Mouse (Mus musculus): ENCODE measurements around the gene Gal3st3. TPM values are rescaled to one million over a fixed set of nuclear protein-coding genes. Genes with fewer than 3 reads are reported as not detected.
A peak's percentile ranks its signal among the peaks of the same experiment; 100 is the strongest.

Gene Gal3st3
- polyA plus RNA-seq (2012): not detected in 2 replicates

DNA sequence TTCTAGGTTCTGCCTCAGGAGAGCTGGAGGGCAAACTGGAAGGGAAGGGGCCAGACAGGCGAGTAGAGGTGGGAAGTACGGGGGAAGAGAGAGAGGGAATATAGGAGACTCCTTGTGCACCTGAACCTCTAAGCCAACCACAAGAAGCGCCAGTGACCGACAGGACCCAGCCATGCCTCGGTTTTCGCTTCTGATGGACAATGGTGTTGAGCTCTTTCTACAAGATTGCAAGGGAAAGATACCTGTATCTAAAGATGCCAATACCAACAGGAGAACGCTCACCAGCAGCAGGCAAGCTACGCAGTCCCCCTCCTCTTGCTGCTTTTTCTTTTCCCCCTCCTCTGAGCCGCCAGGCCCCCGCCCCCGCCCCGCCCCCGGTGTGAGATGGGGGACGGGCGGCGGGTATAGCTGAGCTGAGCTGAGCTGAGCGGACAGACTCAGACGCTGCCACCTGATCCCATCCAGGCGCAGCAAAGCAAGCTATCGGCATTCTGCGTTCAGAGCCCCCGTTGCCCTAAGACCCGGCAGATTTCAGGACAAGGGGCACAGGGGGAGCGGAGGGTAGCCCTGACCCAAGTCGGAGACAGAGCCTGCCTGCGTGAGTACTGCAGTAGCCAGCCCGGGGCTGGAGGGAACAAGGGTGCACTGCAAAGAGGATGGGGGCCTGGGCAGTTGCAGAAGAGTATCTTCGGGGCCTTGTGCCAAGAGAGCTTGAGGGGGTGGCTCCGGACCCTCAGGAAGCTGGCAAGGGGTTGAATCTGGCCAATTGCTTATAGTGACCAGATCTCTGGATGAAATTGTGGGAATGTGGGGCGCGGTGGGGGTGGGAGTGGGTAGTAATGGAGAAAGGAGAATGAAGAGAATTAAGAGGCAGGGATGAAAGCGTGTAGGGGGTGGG, at the start of gene Gal3st3:
Gene Gal3st3 (plus strand): TSS at position 429 of the 898 bp plus-strand sequence.
- H3K27me3 ChIP-seq (ENCODE audit: control insufficient read depth): peaks cover 39% of the 10 kb centered on the region
- H3K4me3 ChIP-seq (replicated peaks): no peak within 1 kb of the TSS
- peaks cover 12% of the 10 kb centered on the region for H3K36me3 ChIP-seq (ENCODE audit: control insufficient read depth)
- no peaks in the 10 kb centered on the region for H3K9me3 ChIP-seq (ENCODE audit: control insufficient read depth, low read length)
- peaks cover 33% of the 10 kb centered on the region for H3K4me1 ChIP-seq (ENCODE audit: control insufficient read depth)
- no peak for TF ChIP-seq TAL1 (IDR thresholded peaks at IDR 0.05; ENCODE audit: low read length)
- TF ChIP-seq GATA1 (IDR thresholded peaks at IDR 0.05; ENCODE audit: low read length): no peak

DNA sequence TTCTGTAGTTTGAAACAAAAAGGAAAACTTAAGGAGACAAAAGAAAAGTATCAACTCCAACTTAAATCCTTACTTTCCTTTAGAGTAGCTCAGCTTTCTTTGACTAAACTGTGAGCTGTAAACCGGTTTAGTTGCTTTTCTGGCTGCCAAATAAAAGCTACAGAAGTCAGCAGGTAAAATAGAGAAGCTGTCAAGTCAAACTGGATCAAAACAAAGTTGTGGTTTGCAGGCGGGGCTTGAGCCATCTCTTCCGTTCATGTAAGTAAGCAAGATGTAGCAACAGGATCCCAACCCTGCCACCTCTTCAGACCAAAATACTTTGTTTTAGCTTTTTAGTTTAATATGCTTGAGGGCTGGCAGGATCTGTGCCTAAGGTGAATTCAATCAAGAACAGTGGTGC, 41.0 kb upstream of the Gal3st3 start:
- Histone ChIP-seq H3K4me3 (replicated peaks) (no peak overlapping the region), H3K4me1 (ENCODE audit: control insufficient read depth) (peaks cover 10% of the 10 kb centered on the region)
- TF ChIP-seq GATA1 (IDR thresholded peaks at IDR 0.05; ENCODE audit: low read length): no peak
- TF ChIP-seq TAL1 (IDR thresholded peaks at IDR 0.05; ENCODE audit: low read length): no peak

DNA sequence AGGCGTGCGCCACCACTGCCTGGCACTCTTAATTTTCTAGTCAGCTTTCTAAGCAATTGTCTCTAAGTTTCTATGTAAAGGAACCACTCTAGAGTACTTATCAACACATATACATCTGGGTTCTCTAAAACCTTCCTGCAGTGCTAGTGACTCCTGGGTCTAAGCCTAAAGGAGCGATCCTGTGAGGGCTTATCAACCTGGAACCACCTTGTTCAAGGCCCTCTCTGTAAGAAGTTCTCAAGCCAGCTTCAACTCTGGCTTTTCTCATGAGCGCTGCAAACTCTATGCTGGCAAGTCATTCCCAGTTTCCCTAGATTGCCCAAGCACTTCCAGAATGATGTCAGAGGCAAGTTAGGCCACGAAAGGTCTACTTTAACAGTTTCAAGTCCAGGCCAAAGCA, 31.1 kb upstream of the Gal3st3 start:
- peaks cover 50% of the 10 kb centered on the region for H3K4me1 ChIP-seq (ENCODE audit: control insufficient read depth)
- H3K27me3 ChIP-seq (ENCODE audit: control insufficient read depth): no peaks in the 10 kb centered on the region
- peak overlapping the region; percentile 51 for H3K4me3 ChIP-seq (replicated peaks)
- TF ChIP-seq GATA1 (IDR thresholded peaks at IDR 0.05; ENCODE audit: low read length): 0 out of 2 replicates have a peak, but pooled peaks have one; percentile 27
- peak; percentile 65 for TF ChIP-seq TAL1 (IDR thresholded peaks at IDR 0.05; ENCODE audit: low read length)
- peaks cover 9% of the 10 kb centered on the region for H3K36me3 ChIP-seq (ENCODE audit: control insufficient read depth)
- H3K9me3 ChIP-seq (ENCODE audit: control insufficient read depth, low read length): no peaks in the 10 kb centered on the region

More for the DNA sequence above, 41.0 kb upstream of the Gal3st3 start:
- Histone ChIP-seq H3K27me3 (ENCODE audit: control insufficient read depth) (no peaks in the 10 kb centered on the region), H3K36me3 (ENCODE audit: control insufficient read depth) (peaks cover 19% of the 10 kb centered on the region), H3K9me3 (ENCODE audit: control insufficient read depth, low read length) (no peaks in the 10 kb centered on the region)

DNA sequence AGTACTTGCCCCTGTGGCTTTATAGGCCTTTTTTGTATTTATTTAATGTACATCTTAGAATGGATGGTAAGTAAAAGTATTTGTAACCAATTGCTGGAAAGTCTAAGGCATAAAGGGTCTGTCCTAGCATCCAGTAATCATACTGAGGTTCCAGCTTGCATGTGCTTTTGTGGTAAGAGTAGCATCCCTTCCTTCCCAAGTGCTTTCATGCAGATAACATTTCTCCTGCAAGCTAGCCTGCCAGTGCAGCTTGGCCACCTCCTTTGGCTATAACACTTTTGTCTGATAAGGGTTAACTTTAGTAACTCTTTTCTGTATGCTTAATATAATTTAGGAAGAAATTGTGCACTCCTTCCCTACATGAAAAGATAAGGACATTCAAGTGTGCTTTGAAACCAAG, 30.1 kb upstream of the Gal3st3 start:
- Histone ChIP-seq H3K4me1 (ENCODE audit: control insufficient read depth) (peaks cover 59% of the 10 kb centered on the region), H3K9me3 (ENCODE audit: control insufficient read depth, low read length) (no peaks in the 10 kb centered on the region), H3K27me3 (ENCODE audit: control insufficient read depth) (no peaks in the 10 kb centered on the region), H3K36me3 (ENCODE audit: control insufficient read depth) (peaks cover 9% of the 10 kb centered on the region), H3K4me3 (replicated peaks) (peak overlapping the region; percentile 51)
- TF ChIP-seq GATA1 (IDR thresholded peaks at IDR 0.05; ENCODE audit: low read length): no peak
- no peak for TF ChIP-seq TAL1 (IDR thresholded peaks at IDR 0.05; ENCODE audit: low read length)

DNA sequence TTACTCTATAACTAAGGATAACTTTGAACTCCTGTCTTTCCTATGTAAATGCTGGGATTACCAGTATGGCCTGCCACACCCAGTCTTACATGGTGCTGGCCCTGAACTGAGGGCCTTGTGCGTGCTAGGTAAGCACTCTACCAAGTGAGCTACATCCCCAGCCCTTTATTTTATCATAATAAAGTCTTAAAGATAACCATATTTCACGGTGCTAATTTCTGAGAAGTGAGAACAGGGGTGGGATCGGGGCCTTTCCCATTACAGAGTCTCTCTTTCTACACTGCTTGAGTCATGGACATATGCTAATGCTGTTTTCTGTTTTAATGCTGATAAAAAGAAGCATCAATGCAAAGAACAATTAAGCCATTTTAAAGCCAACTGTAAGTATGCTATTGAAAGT, 29.3 kb upstream of the Gal3st3 start:
- Histone ChIP-seq H3K4me3 (replicated peaks) (peak overlapping the region; percentile 51), H3K36me3 (ENCODE audit: control insufficient read depth) (peaks cover 12% of the 10 kb centered on the region), H3K4me1 (ENCODE audit: control insufficient read depth) (peaks cover 67% of the 10 kb centered on the region), H3K27me3 (ENCODE audit: control insufficient read depth) (no peaks in the 10 kb centered on the region), H3K9me3 (ENCODE audit: control insufficient read depth, low read length) (no peaks in the 10 kb centered on the region)
- TF ChIP-seq GATA1 (IDR thresholded peaks at IDR 0.05; ENCODE audit: low read length) (no peak), TAL1 (IDR thresholded peaks at IDR 0.05; ENCODE audit: low read length) (no peak)

DNA sequence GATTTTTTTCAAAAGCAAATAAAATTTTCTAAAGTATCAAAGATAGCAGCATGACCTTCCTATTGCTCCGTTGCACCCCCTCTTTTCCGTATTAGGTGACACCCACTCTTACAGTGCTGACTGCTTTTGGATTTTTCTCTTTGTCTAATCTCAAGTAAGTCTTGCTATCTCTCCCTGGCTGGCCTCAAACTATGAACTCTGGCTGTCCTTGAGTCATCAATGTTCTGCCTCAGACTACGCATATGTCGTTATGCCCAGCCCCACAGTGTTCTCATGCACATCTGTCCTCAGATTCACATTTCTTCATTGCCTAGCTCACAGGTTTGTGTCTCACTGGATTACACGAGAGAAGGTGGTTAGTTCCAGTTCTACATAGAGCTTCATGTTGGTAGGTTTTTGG, 28.7 kb upstream of the Gal3st3 start:
- Histone ChIP-seq H3K36me3 (ENCODE audit: control insufficient read depth) (peaks cover 17% of the 10 kb centered on the region), H3K4me3 (replicated peaks) (no peak overlapping the region), H3K27me3 (ENCODE audit: control insufficient read depth) (no peaks in the 10 kb centered on the region), H3K9me3 (ENCODE audit: control insufficient read depth, low read length) (no peaks in the 10 kb centered on the region), H3K4me1 (ENCODE audit: control insufficient read depth) (peaks cover 71% of the 10 kb centered on the region)
- no peak for TF ChIP-seq GATA1 (IDR thresholded peaks at IDR 0.05; ENCODE audit: low read length)
- TF ChIP-seq TAL1 (IDR thresholded peaks at IDR 0.05; ENCODE audit: low read length): no peak

DNA sequence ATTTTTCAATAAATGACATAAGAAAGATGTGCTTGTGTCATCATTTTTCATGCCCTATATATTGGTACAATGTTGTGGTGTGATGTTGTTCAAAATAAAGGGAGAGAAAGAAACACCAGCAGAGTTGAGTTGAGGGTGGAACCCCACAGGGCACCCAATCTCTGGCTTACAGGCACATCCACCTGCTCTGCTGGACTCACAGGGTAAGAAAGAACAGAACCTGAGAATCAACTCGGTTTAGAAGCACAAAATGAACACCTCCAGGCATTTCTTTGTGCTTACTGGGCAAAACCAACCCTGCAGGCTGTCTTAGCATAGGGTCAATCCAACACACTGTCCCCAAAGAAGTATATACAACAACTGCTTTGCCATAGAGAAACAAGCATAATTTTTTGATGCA, 26.7 kb upstream of the Gal3st3 start:
- H3K4me3 ChIP-seq (replicated peaks): peak overlapping the region; percentile 77
- peaks cover 29% of the 10 kb centered on the region for H3K36me3 ChIP-seq (ENCODE audit: control insufficient read depth)
- H3K4me1 ChIP-seq (ENCODE audit: control insufficient read depth): peaks cover 59% of the 10 kb centered on the region
- H3K27me3 ChIP-seq (ENCODE audit: control insufficient read depth): no peaks in the 10 kb centered on the region
- TF ChIP-seq GATA1 (IDR thresholded peaks at IDR 0.05; ENCODE audit: low read length) (no peak), TAL1 (IDR thresholded peaks at IDR 0.05; ENCODE audit: low read length) (no peak)
- no peaks in the 10 kb centered on the region for H3K9me3 ChIP-seq (ENCODE audit: control insufficient read depth, low read length)

DNA sequence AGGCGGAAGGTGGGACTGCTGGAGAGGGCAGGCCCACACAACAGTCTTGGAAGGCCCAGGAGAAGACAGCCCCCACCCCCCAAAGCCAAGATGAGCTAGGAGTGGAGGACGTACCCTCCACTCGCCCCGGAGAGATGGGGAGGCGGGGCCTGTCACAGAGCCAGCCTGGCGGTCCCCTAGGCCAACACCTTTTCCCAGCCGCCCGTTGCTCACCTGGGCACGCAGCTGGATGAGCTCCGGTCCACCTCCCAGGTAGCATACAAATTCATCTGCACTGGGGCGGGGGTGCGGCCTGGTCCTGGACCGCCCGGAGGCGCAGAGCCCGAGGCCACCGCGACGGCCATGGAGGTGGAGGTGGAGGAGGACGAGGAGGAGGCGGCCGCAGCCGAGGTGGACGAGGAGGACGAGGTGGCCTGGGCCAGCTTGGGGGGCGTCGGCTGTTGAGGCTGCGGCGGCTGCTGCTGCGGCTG, 25.8 kb upstream of the Gal3st3 start:
- Histone ChIP-seq H3K27me3 (ENCODE audit: control insufficient read depth) (no peaks in the 10 kb centered on the region), H3K4me1 (ENCODE audit: control insufficient read depth) (peaks cover 50% of the 10 kb centered on the region), H3K4me3 (replicated peaks) (peak overlapping the region; percentile 77), H3K36me3 (ENCODE audit: control insufficient read depth) (peaks cover 36% of the 10 kb centered on the region), H3K9me3 (ENCODE audit: control insufficient read depth, low read length) (no peaks in the 10 kb centered on the region)
- TF ChIP-seq GATA1 (IDR thresholded peaks at IDR 0.05; ENCODE audit: low read length) (no peak), TAL1 (IDR thresholded peaks at IDR 0.05; ENCODE audit: low read length) (no peak)
